Mouse (Mus musculus) olfactory bulb, adult 2 months (tissue): ENCODE data around the gene Gabpb1.

Source experiments
- CTCF ChIP-seq: fragments of 200-500 bp; IDR thresholded peaks from 2 replicates; pipeline ENCODE4 v1.5.1; 2012; ENCODE audit warnings: low read depth, mild to moderate bottlenecking, low read length, moderate library complexity; ENCODE audit not compliant: insufficient read depth
- POLR2A ChIP-seq: fragments of 200-500 bp; IDR thresholded peaks from 2 replicates; pipeline ENCODE4 v1.6.1; 2012; ENCODE audit warnings: mild to moderate bottlenecking, low read depth, low read length, moderate library complexity; ENCODE audit not compliant: insufficient read depth

DNA sequence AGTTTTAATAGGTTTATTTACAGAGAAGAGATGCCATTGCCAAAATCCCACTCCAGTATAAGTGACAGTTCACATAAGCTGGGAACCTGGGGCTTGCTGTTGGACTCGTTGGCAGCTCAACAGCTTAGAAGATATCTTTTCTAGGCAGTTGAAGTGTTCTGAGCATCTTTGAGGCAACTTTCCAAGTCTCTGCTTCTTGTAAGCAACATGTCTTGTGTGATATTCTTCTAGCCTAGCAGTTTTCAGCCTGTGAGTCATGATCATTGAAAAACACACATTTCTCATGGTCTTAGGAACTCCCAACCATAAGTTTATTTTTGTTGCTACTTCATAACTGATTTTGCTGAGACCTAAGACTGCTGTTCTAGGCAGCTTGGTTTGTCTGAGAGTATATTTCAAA is 6.8 kb upstream of the Gabpb1 start:
- no peak for TF ChIP-seq CTCF
- TF ChIP-seq POLR2A, result no peak
